Mouse (Mus musculus) megakaryocyte progenitor cell, adult 5-6 weeks (primary cell): Measurements from ENCODE around the gene Fbxw11. TPM values are rescaled to one million over a fixed set of nuclear protein-coding genes. Genes with fewer than 3 reads are reported as not detected.
"Not testable (repeated sequence)": the region's sequence is repeated elsewhere in the genome, so short reads cannot be mapped to it uniquely, and the experiment has no call there.

Experiments
- ATAC-seq: replicated peaks from 2 replicates; pipeline ENCODE4 v1.8.0; 2016; ENCODE audit warnings: mild to moderate bottlenecking, moderate TSS enrichment, inconsistent platforms; ENCODE audit not compliant: poor library complexity
- total RNA-seq, 2 experiments: library from RNA; stranded (forward) in 1 of 2; stranded (reverse) in 1 of 2; fragments of 157-497, 149-512 nt in 1 of 2; fragments of 200-1000 nt in 1 of 2; gene quantifications; 2 replicates each; pipeline versions ENCODE4 v1.2.3 to v1.2.4; 2015 to 2017

The Fbxw11 gene
- total RNA-seq, 2 experiments from 2014 or later: 35.5 to 62.3 TPM

DNA sequence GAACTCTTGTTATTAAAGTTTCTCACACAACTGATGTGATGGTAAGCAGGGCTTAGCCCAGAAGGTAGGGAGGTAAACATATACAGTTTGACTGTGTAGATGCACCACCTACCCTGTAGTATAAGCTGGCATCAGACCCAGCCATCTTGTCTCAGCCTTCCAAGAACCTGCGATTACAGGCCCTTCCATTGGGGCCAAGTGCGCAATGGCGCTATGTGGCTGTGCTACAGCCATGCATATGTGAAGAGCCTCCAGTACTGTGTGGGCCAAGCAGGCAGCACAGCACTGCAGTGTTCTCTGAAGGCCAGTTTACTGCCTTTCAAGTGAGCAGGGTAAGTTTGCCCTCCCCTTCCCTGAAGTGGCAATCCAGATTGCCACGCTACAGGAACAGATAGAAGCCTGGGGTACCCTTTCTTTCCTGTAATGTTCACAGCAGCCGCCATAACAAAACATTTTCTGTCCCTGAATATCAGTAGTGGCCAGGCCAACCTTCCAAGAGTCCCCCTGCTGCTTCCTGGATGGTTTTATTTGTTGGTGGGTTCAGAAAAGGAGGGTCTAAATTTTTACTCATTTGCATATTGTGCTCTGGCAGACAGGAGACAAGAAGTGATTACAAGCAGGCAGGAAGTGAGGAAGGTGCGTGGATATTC is 61.8 kb downstream of the Fbxw11 start:
- no peak for ATAC-seq

DNA sequence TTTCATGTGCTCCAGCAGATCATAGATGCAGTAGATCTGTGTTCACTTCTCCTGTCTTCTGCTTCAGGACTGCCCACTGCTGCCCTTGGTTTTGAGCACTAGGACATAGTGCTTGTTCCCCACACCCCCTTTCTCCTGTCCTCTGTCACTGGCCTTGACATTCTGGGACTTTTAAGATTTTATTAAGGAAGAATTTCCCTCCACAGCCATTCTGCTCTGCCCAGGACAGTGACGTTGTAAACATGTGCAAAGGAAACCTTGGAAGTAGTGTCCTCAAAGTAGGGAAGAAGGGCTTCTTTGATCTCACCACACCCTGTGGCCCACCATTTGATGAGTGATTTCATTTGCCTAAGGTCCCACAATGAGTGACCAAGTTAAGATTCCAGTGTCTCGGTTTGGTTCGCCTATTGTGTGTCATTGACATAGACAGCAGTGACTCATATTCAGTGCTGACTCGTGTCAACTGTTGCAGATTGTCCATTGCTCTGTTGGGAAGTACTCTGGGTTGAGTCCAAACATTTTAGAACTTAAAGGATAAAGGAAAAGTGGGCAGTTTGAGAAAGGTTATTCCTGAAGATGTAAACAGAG is 64.0 kb downstream of the Fbxw11 start:
- no peak for ATAC-seq

DNA sequence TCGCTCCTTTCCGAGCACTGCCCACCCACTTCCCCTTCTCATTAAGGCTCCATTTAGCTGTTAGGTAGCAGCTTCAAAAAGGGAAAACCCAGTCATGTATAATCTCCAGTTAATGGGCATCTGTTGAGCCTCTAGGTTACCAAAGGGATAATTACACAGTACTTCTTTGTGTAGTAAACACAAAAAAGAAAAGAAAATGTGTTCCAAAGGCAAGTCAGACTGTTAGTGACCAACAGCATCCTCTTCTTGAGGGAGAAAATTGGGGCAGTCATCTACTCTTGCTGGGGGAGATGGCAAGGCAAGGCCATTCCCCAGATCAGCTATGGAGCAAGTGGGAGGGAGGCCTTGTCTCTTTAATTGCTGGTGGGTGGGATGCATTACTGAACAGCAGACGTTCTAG is 65.0 kb downstream of the Fbxw11 start:
- no peak for ATAC-seq

DNA sequence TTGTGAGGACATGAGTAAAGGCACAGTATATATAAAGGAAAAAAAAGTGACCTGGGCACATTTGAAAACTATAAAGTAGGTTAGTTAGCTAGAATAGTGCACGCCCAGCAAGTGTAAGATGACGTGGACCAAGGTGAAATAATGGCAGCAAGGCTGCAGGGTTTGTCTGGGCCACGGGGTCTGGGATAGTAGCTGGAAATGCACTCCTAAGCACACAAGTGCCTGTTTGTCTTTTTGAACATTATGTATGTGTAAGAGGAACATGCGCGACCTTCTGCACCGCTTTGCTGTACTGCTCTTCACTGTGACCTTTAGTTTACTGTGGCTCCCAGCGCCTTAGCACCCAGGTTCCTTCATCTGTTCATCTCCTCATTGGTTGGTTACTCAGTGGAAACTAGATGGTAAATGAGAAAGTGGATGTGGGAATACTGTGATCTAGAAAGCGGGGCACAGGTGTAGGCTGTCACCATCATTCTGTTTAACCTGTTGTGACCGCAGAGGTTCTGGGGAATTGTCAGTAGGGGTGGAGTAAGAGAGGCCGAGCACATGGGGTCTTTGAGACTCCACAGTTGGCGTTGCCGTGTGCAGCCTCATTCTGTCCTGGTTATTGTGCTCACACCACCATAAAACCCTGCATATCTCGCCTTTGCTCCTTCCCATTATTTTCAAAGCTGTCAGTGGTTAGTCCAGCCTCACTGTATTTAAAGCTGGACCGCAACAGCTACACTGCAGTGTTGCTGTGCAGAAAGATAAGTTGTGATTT is 66.4 kb downstream of the Fbxw11 start:
- peak; percentile 33 for ATAC-seq

DNA sequence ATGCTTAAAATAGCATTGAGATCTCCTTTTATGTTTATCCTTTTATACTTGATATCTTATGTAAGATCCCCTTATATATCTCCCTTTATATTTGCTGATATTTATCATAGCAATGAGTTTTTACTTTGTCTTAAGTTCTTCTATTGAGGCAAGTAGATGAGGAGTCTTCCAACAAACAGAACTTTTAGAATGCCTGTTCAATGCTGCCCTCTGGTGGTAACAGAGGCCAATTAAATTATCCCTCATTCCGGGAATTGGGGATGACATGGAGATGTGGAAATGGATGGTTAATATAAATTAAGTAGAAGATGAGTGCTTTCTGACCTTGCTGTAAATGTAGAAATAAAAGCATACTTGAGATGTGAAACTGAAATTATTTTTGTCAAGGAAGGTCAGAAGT is 67.0 kb downstream of the Fbxw11 start:
- peak; percentile 71 for ATAC-seq

DNA sequence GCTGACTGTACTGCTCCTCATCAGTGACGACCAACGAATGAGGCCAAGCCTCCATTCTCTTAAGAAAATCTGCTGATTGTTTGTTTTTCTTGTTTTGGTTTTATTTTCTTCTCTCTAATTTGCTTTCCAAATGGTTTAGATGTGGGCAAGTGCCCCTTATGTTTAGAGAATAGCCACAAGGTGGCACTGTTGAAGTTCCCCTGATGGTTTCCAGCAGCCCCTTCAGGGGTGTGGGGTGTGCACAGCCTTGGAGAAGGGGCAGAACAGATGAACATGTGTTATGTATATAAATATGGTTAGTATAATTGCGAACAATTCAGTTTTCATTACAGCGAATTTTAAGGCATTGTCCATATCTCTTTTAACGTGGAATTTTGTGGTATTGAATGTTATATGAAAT is 71.7 kb downstream of the Fbxw11 start:
- ATAC-seq: peak; percentile 63; the same call in 1 of the 2 replicates

DNA sequence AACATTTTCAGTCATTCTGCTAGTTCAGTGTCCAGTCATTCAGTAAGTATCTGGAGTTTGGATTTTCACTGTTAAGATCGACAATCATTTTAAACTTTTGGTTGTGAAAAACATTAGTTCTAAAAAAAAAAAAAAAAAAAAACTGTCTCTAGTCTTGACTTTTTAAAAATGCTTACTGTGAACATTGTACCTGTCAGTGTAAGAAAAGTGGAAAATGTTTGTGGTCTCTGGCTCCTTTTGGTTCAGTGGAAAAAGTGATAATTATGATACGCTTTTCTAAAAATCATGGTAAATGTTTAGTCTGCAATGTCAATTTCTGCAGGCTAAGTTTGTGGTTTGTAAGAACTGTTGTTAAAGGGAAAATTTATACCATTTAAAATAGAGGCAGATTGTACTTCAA is 72.4 kb downstream of the Fbxw11 start:
- ATAC-seq: no peak

DNA sequence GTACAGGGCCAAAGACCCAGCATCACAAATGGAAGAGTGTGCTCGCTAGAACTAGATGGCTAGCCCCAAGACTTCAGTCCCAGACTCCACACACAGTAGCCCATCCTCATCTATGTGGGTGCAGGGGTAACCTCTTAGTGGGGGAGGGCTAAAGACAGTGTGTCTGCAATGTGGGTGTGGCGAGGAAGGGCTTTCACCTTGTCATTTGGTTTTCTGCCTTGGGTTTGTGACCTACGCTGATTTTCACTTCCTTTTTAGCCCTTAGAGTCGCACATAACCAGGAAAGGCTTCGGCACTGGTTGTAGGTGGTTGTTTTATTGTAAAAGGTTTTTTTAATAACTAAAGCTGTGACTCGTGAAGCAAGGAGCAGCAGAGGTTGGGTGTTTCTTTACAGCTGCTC is 73.0 kb downstream of the Fbxw11 start:
- ATAC-seq: peak; percentile 57

DNA sequence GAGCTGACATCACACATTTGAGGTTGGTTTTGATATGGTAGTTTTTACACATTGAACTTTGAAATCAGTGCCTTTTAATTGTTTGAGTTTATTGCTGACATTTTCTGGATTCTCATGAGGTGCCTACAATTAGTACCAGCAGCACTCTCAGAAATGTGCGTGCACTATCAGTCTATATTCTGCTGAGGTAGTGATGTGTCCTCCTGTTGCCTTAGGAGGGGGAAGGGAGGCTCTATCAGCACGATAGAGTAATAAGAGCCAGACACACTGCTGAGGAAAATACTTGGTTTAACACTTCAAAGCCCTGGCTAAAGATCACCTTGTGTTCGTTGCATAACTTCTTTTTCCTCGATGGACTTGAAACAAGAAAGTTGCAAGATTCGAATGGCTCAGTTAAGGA is 73.4 kb downstream of the Fbxw11 start:
- ATAC-seq: no peak

DNA sequence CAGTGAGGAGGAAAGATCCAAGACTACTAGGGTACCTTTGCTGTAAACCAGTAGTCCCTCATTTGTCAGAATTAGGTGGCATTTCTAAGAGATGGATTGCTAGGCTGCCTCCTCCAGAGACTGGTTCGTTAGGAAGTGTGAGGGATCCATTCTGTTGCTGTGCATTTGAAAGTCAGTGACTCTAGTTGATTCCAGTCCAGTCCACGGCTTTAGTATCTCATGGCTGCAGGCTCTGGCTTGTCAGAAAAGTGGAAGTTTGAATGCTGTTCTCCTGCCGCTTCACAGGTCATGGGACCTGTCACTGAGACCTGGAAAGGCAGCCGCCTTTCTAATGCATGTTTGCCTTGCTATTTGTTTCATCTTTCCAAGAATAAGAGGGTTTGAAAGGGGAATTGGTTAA is 74.4 kb downstream of the Fbxw11 start:
- ATAC-seq: no peak

DNA sequence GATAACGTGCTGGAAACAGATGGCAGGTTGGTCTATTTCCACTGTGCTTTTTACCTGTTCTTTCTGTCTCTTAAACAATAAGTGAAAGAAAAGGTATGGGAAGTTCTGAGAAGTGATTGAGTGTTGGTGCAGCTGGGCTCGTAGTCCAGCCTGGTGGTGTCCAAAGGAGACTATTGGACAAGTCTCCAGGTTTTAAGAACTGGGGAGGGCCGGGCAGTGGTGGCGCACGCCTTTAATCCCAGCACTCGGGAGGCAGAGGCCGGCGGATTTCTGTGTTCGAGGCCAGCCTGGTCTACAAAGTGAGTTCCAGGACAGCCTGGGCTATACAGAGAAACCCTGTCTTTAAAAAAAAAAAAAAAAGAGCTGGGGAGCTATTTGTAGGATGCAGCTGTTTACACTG is 75.2 kb downstream of the Fbxw11 start:
- ATAC-seq: not testable (repeated sequence)

DNA sequence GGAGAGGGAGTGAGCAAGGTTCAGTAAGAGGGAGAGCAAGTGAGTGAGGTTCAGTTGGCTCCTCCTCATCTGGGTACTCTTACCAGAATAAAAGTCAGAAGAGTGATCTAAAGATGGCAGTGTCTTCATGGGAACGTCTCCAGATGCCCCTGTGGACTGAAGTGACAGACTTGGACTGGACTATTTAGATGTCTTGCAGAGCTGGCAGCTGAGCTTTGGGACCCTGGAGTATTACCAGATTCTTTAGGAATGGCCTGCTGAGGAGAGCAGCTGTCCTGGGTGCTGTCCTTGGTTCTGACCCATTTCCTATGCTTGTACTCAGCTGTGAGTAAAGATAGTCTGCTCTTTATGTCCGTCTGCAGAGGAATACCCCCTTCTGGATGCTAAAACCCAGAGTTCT is 75.8 kb downstream of the Fbxw11 start:
- ATAC-seq: no peak

DNA sequence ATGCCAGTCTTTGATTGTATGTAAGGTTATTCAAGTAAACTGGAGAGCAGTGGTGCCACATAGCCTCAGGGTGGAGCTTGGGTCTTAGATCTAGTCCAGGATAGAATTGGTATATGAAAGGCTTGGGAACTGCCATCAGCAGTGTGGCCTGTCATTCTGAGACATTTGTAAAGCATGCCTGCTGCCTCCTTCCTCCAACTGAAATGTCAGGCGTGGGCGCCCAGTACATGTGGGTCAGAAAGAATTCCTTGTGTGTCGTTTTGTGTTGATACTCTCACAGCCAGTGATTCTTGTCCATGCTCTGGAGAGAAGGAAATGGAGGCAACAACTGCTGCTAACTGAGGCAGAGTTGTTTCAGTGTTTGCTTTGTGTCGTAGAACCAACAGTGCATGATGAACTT is 76.5 kb downstream of the Fbxw11 start:
- ATAC-seq: no peak

DNA sequence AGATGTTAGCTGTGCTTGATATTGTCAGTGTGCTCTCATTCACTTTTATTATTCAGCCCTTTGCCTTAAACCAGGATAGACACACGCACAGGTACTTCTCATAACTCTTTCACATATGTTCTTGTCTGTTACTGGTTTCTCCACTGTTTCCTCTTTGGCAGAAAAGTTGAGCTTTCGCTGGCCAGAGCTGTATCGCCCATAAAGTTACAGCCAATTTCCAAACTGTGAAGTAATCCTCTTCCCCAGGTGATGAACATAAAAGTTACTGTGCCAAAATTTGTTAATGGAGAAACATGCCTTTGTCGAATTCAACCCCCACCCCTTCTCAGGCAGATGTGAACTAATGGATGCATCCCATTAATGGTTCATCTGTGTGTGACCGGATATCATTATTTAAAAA is 80.1 kb downstream of the Fbxw11 start:
- no peak for ATAC-seq

DNA sequence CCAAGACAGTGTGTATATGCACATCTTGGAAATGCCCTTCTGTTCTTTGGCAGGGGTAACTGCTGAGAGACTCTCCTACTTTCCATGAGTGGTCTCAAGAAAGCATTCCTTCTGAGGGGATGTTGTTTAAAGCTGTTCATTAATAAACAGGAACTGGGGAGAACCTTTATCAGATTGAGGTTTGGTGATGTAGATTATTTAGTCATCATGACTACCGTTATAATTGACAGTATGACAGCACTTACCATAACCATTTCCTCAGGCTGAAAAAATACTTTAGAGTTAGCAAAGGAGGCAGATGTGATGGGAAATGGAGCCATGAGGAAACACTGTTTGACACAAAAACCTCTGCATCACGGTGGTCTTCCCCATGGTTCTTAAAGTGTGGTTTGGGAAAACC is 80.8 kb downstream of the Fbxw11 start:
- no peak for ATAC-seq

DNA sequence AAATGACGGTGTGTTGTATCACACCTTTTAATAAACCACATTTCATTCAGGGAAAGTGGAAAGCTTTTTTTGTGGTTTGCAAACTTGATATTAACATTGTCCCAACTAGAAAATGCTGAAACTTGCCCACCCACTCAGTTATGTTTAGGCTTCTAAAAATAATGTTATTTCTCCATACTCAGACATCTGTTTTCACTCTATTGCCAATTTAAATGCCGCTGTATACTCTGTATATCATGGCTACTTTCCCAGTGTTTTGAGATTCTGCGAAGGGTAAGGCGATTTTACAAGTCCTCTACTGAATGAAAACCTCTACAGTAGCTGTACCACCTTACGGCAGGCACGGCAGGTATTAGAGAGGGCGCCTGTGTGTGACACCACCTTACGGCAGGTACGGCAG is 82.6 kb downstream of the Fbxw11 start:
- 0 out of 2 replicates have a peak, but pooled peaks have one; percentile 30 for ATAC-seq

DNA sequence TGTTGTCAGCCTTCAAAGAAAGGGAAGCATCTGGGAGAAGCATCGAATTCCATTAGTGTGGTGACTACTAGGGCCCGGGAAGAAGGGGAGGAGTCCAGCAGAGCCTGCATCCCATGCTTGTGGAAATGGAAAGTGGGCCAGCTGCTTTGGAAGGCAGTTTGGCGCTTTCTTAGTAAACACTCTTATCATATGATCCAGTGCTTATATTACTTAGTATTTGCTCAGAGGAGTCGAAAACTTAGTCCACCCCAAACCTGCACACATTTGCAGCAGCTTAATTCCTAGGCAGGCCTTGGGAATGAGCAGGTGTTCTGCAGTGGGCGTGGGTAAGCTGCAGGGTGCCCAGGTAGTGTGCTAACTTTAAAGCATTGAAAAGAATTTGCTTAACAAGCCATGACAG is 89.9 kb downstream of the Fbxw11 start:
- ATAC-seq: no peak

DNA sequence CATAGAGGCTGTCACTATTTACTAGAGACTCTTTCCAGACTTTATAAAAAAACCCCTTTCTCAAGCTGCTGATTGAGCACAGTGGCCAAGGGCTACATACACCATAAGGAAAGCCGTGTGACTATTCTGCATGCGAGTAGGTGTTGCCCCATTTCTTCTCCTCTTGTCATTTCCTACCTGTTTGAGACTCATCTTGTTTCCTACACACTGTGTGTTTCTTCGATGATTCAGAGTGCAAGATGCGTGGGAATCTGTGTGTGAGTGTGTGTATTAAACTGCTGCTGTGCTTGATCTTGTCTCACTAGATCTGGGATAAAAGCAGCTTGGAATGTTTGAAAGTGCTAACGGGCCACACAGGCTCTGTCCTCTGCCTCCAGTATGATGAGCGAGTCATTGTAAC is 90.7 kb downstream of the Fbxw11 start:
- ATAC-seq: no peak

DNA sequence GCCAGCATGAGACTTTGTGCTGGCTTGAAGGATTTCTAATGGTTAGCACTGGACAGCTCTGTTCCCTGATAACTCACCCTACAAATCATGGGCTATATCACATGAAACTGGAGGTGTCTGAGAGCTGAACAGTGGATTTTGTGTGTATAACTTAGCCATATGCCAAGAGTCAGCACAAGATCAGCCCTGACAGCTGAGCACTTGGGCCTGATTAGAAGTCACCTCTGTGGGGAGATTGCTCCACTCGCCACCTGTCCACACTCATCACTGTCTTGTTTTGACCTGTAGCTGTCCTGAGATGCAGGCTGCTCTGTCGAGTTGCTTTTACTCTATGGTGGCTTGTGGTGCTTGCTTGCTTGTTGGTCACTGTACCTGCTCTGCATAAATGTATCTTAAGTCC is 93.8 kb downstream of the Fbxw11 start:
- no peak for ATAC-seq

DNA sequence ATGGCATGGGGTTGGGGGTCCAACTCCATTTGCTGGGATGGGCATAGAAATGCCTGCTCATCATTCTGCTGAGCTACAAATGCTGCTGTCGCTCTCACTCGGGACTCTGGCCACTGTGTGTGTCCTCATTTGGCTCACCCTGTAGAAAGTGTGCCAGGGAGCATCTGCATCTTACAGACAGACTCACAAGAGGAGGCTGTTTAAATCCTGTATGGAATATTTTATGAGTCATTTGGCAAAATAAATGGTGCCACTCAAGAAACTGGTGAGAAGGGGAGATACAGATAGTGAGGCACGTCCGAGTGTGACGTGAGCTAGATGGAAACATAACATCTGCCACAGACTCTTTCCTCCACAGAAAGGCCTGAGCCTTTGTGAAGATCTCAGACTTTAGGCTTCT is 95.2 kb downstream of the Fbxw11 start:
- ATAC-seq: no peak

DNA sequence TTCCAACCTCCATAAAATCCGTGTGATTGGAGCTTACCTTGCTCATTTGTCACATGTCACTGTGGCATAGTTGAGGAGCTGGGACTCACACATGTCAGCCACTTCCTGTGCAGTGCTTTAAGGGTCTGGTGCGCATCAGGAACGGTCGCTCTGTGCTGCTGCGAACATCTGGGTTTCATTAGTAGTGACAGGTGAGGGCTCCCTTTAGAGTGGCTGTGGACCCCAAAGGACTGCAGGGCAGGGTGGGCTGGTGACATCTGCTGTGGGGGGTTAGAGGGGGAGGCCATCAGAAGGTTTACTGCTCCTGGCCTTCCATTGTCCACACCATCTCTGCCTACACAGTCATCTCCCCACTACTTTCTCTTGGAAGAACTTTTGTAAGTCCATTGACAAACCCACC is 101.4 kb downstream of the Fbxw11 start:
- ATAC-seq: no peak

DNA sequence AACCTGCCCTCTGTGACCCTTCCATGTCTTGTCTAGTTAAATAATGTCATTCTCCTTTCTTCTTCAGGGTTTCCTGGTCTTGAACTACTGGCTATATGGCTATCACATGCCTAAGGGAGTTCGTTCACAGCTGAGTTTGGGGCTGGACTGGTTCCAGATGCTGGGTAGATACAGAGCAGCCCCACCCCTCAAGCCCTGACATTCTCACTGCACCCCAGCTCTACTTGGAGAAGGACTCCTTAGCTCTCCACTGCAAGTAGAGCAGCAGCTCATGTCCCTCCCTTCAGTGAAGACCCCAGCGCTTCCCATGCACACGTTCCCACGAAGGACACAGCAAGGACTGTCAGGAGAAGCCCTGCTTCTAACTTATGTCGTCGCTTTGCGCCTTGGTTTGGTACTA is 101.9 kb downstream of the Fbxw11 start:
- peak; percentile 42; the same call in 1 of the 2 replicates for ATAC-seq
